Mouse (Mus musculus) regulatory T cell (primary cell): ENCODE measurements around the gene Secisbp2.
"Not testable (repeated sequence)": the region's sequence is repeated elsewhere in the genome, so short reads cannot be mapped to it uniquely, and the experiment has no call there.

Experiments used
- in situ Hi-C: fragments of 300-600 bp; cut with MboI, MseI; formaldehyde crosslinking; loops from one replicate; pipeline ENCODE4 v1.15.1; 2025; ENCODE audit warnings: high pct_unique_total_duplicates

The Secisbp2 gene

GRCm38 (mm10) chr13:51651408-51652064 lies at the start of gene Secisbp2:
Gene Secisbp2 (plus strand): TSS chr13:51651697.
- in situ Hi-C loops: loop anchor here (10.0 kb wide), 1 partner anchor 1967 kb away; the partner anchor contains the start of gene Iars

GRCm38 (mm10) chr13:51602764-51603163 lies 48.7 kb upstream of the Secisbp2 start:
- in situ Hi-C loops: no loop called here

- in situ Hi-C loops: no loop called here
These were observed 48.1 kb upstream of the Secisbp2 start for GRCm38 (mm10) chr13:51603221-51603893.

- in situ Hi-C loops: no loop called here
These were observed 47.6 kb upstream of the Secisbp2 start for GRCm38 (mm10) chr13:51603894-51604244.

- in situ Hi-C loops: no loop called here
These were observed 42.3 kb upstream of the Secisbp2 start for GRCm38 (mm10) chr13:51609231-51609630.

- in situ Hi-C loops: no loop called here
These were observed 40.4 kb upstream of the Secisbp2 start for GRCm38 (mm10) chr13:51611060-51611459.

GRCm38 (mm10) chr13:51611500-51611899 lies 40.0 kb upstream of the Secisbp2 start:
- in situ Hi-C loops: no loop called here

DNA sequence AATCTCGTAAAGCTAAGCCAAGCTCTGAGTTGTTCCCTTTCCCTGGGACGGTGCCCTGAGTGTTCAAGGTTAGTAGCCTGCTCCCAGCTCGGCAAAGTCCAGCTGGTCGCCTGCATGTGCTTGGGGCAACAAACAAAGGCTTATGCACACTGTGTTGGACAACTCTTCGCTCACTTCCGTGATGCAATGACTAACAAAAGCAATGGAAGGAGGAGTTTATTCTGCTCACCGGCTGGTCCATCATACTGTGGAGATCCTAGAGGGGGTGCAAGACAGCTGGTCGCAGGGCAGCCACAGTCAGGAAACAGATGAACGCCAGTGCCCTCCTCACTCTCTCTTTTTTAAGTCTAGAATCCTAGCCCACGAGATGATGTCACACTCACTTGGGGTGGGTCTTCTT lies 35.7 kb upstream of the Secisbp2 start:
- in situ Hi-C loops: no loop called here

- in situ Hi-C loops: no loop called here
These were observed 35.0 kb upstream of the Secisbp2 start for GRCm38 (mm10) chr13:51616417-51617044.

- in situ Hi-C loops: no loop called here
These were observed 34.2 kb upstream of the Secisbp2 start for GRCm38 (mm10) chr13:51617306-51617705.

GRCm38 (mm10) chr13:51617861-51618260 lies 33.6 kb upstream of the Secisbp2 start:
- in situ Hi-C loops: no loop called here

- in situ Hi-C loops: no loop called here
These were observed 32.9 kb upstream of the Secisbp2 start for GRCm38 (mm10) chr13:51618602-51619001.

GRCm38 (mm10) chr13:51622626-51623025 lies 28.9 kb upstream of the Secisbp2 start:
- in situ Hi-C loops: loop anchor here (10.0 kb wide), 2 partner anchors 528 to 668 kb away; no protein-coding TSS in a partner anchor

- in situ Hi-C loops: loop anchor here (10.0 kb wide), 2 partner anchors 529 to 669 kb away; no protein-coding TSS in a partner anchor
These were observed 27.8 kb upstream of the Secisbp2 start for GRCm38 (mm10) chr13:51623678-51624077.

DNA sequence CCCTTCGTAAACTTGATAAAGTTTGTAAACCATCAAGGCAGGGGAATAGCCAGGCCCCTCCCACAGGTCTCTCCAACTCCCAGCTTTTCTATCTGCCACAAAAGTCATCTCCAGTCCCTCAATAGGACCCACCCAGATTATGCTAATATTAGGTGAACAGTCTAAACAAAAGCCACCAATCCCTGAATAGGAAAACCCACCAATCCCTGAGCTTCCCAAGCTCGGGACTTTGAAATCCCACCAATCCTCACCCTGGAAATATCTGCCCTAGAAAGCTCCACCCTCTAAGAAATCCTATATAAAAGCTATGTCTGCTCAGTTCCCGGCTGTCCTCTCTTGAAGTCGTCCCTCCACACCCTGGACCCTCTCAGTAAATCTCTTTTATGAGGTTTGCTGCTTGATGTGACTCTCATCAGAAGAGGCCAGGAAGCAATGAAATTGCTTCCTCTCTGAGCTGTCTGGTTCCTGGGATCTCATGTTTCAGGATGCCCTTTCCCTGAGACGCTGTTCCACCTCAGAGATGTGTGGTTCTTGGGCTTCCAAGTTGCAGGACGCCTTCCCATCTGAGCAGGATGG lies 23.1 kb upstream of the Secisbp2 start:
- in situ Hi-C loops: loop anchor here (5.0 to 10.0 kb wide), 3 partner anchors 411 to 674 kb away; no protein-coding TSS in a partner anchor

DNA sequence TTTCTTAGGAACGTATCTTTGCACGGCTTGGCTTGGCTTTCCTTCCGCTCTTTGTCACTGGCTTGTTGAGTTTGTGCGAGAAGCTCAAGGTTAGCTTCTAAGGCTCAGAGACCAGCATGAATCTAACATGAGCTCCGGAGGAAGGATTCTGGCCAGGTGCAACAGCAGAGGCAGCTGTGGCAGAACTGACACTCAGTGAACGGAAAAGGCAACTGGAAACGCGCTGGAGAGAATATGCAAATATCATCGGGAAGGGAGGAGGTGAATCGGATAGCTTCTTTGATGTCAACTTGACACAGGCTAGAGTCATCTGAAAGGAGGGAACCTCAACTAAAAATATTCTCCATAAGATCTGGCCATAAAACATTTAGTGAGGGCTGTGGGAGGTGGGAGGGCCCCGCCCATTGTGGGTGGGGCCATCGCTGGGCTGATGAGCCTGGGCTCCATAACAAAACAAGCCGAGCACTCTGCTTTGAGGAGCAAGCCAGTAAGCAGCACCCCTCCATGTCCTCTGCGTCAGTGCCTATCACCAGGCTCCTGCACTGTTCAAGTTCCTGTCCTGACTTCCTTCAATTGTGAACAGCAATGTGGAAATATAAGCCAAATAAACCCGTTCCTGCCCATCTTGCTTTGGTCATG lies 20.0 kb upstream of the Secisbp2 start:
- in situ Hi-C loops: no loop called here

- in situ Hi-C loops: no loop called here
These were observed 18.8 kb upstream of the Secisbp2 start for GRCm38 (mm10) chr13:51632560-51633218.

DNA sequence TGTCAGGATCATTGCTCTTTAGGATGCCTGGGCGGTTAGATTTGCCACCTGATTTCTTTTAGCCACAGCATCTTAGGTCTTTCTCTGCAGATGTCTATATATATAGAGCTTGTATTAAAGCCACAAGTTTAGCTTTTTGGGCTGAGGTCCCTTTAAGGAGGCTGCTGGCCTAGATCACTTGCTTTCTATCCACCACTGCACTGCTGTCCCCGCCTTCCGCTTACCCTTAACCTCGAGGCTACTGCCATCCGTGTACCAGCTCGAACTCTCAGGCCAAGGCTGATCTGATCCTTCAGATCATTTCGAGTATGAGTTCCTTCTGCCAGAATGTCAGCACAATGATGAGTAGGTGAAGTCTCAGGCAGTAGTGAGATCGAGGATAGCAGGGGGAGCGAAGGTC lies 16.1 kb upstream of the Secisbp2 start:
- in situ Hi-C loops: not testable (repeated sequence)

DNA sequence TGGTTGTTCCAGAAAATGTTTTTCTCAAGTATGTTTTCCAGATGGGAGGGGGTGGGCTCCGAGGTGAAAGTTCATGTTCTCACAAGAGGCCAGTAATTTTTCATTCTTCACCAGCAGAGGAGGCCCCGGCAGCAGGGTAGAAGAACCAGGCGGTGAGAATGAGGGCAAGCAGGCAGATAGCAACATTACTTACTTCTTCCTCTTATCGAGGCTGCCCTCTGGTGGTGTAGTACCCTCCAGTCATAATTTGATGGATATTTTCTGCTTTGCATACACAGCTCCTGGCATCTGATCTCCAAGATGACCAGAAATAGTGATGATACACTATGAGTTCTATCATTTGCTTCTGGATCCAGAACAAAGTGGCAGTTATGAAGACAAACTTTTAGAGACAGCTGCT lies 12.5 kb upstream of the Secisbp2 start:
- in situ Hi-C loops: no loop called here

DNA sequence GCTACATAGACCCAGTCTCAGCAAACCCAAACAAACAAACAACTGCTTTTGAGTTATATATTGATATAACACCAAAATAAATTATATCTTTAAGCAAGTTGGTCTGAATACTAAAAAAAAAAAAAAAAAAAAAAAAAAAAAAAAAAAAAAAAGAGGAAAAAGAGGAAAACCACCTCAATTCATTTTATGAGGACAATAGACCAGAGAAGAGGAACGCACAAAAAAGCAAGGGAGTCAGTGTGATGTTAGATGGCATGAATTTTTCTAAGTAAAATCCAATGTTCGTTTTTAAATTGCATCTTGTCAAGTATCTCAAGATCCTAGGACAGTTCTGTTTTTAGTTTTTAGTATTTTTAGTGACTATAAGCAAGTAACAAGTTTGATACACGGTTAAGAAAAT lies 10.1 kb upstream of the Secisbp2 start:
- in situ Hi-C loops: no loop called here

- in situ Hi-C loops: no loop called here
These were observed 9.2 kb upstream of the Secisbp2 start for GRCm38 (mm10) chr13:51642171-51642778.
